Mouse (Mus musculus): ENCODE results near the gene Rftn1. TPM values are rescaled to one million over a fixed set of nuclear protein-coding genes. Genes with fewer than 3 reads are reported as not detected.

The Rftn1 gene
- total RNA-seq, 2 experiments from 2014 or later = 13.2 to 29.8 TPM

- ATAC-seq (replicated peaks; ENCODE audit: poor library complexity) = no peak
Measured at GRCm38 (mm10) chr17:50069205-50069604, 121.3 kb downstream of the Rftn1 start.

- ATAC-seq (replicated peaks; ENCODE audit: poor library complexity) = no peak
Measured at GRCm38 (mm10) chr17:50068681-50069138, 121.8 kb downstream of the Rftn1 start.

- ATAC-seq (replicated peaks; ENCODE audit: poor library complexity) = no peak
Measured at GRCm38 (mm10) chr17:50067774-50068680, 122.4 kb downstream of the Rftn1 start.

- no peak for ATAC-seq (replicated peaks; ENCODE audit: poor library complexity)
Measured at GRCm38 (mm10) chr17:50066822-50067713, 123.4 kb downstream of the Rftn1 start.

- ATAC-seq (replicated peaks; ENCODE audit: poor library complexity) = no peak
Measured at GRCm38 (mm10) chr17:50063832-50064627, 126.4 kb downstream of the Rftn1 start.

GRCm38 (mm10) chr17:50062649-50063048 is 127.8 kb downstream of the Rftn1 start:
- ATAC-seq (replicated peaks; ENCODE audit: poor library complexity) = no peak

- no peak for ATAC-seq (replicated peaks; ENCODE audit: poor library complexity)
Measured at GRCm38 (mm10) chr17:50061446-50061845, 129.0 kb downstream of the Rftn1 start.

GRCm38 (mm10) chr17:50060220-50060619 is 130.3 kb downstream of the Rftn1 start:
- ATAC-seq (replicated peaks; ENCODE audit: poor library complexity) = no peak

- ATAC-seq (replicated peaks; ENCODE audit: poor library complexity) = no peak
Measured at GRCm38 (mm10) chr17:50059417-50059816, 131.1 kb downstream of the Rftn1 start.

- ATAC-seq (replicated peaks; ENCODE audit: poor library complexity) = no peak
Measured at GRCm38 (mm10) chr17:50055154-50055756, 135.2 kb downstream of the Rftn1 start.

GRCm38 (mm10) chr17:50054586-50054985 is 135.9 kb downstream of the Rftn1 start:
- ATAC-seq (replicated peaks; ENCODE audit: poor library complexity) = no peak; the same call in 1 of the 2 replicates

- ATAC-seq (replicated peaks; ENCODE audit: poor library complexity) = no peak
Measured at GRCm38 (mm10) chr17:50053961-50054360, 136.5 kb downstream of the Rftn1 start.

GRCm38 (mm10) chr17:50052741-50053468 is 137.6 kb downstream of the Rftn1 start:
- no peak for ATAC-seq (replicated peaks; ENCODE audit: poor library complexity)

- ATAC-seq (replicated peaks; ENCODE audit: poor library complexity) = peak; percentile 81
Measured at GRCm38 (mm10) chr17:50050456-50050855, 140.0 kb downstream of the Rftn1 start.

- ATAC-seq (replicated peaks; ENCODE audit: poor library complexity) = no peak
Measured at GRCm38 (mm10) chr17:50048209-50048608, 142.3 kb downstream of the Rftn1 start.

GRCm38 (mm10) chr17:50047182-50047581 is 143.3 kb downstream of the Rftn1 start:
- no peak for ATAC-seq (replicated peaks; ENCODE audit: poor library complexity)

- ATAC-seq (replicated peaks; ENCODE audit: poor library complexity) = peak; percentile 50
Measured at GRCm38 (mm10) chr17:50040727-50041410, 149.6 kb downstream of the Rftn1 start.

- no peak for ATAC-seq (replicated peaks; ENCODE audit: poor library complexity)
Measured at GRCm38 (mm10) chr17:50037882-50038665, 152.4 kb downstream of the Rftn1 start.
